Mouse (Mus musculus) T-helper 1 cell (primary cell): Measurements from ENCODE around the gene Sgcd.

Experiments used
- in situ Hi-C: fragments of 300-600 bp; cut with MboI, MseI; formaldehyde crosslinking; loops from one replicate; pipeline ENCODE4 v1.15.1; 2025; ENCODE audit warnings: high pct_unique_total_duplicates

Sgcd gene

DNA sequence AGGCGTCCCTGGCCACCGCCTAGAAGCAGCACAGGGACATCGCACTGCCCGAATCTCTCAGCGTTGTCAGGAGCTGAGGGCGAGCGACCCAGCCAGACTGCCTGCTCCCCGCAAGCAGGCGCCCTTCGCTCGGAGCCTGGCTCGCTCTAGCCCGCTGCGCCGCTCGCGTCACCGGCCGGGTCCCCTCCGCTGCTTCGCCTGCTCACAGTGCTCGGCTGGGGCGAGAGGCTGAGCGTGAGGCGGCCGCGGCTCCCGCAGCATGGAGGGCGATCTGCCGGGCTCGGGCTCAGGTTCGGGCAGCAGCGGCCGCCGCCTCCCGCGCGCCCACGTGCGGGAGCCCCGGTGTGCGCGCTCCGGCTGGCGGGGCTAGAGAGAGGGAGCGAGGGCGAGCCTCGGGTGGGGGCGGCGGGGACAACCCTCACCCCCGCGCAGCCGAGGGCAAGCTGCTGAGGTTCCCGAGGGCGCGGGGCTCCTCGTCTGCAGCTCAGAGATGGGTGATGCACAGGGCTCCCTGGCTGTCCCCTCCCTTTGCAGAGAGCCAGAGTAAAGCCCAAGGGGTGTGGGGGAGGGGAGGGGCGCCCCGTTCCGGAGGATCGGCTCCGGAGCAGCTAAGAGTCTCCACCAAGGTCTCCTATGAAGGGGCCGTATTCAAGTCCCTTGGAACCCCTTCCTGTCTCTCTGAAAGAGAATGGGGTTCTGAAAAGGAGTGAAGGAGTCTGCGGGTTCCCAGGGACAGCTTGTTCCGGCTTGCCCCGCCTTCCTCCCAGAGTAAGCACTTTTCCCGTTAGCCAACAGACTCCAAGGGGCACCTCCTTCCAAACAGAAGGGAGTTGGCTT, at the start of gene Sgcd:
TSS of gene Sgcd (minus strand) at position 273 of the 837 bp plus-strand sequence.
- in situ Hi-C loops, result no loop called here

DNA sequence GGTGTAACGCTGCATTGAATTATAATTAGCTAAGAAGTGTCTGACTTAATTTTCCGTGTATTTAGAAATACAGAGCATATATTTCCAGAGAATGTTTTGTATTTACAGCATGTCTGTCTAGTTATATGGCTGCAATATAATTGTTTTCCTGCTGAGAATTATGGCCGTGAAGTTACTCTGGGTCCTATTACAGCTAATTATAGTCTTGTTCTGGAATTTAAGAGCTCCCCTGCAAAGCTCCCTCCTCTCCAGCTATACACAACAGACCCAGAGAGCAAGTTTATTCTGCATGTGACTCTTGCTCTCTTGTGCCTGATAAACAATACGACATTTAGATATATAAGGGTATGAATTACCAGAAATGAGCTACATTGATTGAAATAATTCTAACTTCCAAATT, 49.3 kb upstream of the Sgcd start:
- in situ Hi-C loops, result no loop called here

DNA sequence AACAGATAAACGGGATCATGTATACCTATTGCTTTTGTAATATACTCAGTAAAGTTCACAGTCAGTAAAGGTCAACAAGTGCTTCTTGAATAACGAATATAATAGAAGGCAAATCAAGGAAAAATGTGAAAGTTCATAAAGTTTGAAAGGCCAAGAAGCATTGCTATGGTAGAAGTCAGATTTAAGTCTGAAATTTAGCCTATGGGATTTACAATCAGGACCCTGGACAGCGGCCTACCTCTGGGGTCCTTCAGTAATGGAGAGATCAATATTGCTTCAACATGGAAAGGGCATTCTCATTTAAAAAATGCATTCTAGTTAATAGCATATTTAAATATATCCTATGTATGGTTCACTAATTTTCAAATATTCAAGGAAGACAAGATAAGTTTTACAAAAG, 24.1 kb upstream of the Sgcd start:
- in situ Hi-C loops, result no loop called here

DNA sequence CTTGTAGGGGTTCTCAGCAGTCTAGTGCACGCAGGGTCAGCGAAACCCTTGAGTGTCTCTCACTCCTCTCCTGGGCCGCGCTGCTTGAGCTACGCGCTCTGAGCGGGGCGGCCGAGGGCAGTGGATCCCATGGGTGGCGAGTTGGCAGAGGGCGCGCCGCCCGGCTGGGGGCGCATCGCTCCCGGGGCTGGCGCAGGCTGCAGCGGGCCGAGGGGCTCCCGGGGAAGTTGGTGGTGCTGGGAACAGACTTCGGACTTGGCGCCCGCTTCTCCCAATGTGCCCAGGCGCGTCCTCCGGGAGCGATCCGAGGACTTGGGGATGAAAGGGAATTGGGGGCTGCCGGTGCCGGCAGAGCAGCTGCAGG, 454 bp downstream of the Sgcd start:
- in situ Hi-C loops, result no loop called here

DNA sequence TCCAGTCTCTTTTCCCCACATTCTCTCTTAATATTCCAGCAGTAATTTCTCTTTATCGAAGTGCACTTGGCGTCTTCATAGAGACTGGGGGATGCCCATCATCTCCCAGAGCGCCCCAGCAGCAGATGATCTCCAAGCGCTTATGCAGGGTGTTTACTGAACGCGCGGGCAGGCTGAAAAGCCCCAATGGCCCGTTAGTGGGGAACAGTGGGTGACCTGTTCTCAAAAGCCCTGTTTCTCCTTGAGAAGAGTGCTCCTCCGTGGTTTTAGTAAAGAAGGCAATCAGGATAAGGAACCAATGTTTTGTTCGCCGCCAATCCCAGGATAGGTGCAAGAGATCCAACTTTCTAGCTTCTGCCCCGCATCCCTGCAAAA, 889 bp downstream of the Sgcd start:
- in situ Hi-C loops, result no loop called here

DNA sequence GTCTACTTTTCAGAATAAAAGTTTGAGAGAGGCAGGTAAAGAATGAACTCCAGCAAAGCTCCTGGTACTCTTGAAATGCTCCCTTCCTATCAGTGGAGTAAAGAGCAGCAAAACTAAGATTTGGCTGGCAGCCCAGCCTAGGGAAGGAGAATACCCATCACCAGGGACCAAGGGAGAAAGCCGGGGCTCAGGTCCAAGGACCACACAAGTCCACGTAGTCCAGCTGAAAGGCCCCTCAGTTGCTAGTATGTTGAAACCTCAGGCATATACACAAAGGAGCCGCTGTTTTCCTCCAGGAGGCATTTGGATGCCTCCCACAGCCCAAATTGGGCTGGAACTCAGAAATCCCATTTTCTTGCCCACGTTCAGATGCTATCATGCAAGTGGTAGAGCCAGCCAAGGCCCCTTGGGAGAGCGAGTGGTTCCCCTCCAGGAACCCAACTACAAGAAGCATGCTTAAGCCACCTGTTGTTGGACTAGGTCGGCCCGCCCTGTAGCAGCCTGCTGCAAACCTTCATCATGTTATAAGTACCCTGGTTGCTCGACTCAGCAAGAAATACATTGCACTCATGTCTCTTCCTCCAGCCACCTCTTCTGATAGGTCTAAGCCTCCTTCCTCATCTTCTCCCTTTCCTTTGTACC, 1.4 kb downstream of the Sgcd start:
- in situ Hi-C loops, result no loop called here

DNA sequence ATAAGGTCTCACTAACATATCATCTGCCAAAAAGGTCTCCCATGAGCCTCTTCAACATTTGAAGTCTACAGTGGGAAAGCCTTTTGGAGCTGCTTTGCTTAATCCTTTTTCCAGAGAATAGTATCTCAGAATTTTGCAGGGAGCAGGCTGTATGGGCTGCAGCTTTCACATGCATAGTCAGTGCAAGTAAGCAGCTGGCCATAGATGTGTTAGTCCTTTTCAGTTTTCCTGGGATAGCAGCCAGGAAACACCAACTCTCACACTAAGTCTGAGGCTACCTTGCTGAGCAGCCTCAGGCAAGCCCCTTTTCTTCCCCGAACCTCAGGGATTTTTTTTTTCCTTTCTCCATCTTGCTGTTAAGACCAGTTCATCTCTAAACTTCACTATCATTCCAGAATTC, 6.6 kb downstream of the Sgcd start:
- in situ Hi-C loops, result no loop called here

DNA sequence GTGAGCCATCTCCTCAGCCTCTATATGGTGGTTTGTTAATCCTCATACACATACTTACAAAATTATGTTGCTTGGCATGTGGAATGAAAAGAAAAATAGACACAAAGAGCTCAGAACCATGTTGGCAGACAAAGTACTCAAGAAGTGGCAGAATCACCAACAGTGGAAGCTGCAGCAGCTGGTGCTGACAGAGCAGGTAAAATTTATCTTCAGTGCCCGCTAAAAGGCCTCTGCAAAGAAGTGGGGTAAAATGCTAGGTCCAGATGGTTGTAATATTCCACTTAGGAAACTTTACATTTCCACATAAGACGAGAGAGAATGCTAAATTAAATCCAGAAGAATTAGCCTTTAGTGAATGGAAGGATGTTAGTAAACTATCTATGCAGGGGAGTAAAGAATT, 7.7 kb downstream of the Sgcd start:
- in situ Hi-C loops, result no loop called here

DNA sequence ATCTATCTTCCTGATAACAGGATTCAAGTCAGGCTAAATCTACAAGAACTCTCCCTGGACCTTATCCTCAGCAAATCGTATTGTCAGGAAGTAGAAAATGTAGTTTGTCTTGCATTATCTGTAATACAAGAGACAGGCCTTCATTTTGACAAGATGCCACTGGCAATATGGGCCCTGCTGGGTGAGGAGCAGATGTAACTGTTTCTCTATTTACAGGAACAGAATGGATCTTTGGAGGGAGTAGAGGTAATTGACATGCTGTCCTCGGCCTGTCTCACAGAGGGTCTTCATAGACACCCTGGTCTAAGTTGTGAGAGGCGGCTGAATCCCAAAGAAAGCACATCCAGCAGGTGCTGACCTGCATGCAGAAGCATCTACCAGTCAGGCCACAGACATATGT, 35.5 kb downstream of the Sgcd start:
- in situ Hi-C loops, result no loop called here

DNA sequence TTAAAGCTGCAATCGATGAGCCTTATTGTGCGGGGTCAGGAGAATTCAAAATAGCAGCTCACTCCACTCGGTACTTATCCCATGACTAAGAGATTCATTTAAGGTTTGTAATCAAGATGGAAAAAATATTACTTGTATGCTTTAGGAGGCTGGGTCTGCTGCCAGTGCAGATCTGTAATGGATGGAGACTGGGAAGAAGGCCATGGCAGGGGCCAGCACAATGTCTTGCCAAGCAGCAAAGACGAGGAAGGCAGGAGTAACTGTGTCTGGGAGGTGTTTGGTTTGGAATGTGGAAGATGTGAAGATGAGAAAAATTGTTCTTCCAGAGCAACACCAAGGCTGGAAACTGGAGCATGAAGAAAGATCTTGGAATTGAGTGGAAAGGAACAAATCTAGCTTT, 36.4 kb downstream of the Sgcd start:
- in situ Hi-C loops, result no loop called here

DNA sequence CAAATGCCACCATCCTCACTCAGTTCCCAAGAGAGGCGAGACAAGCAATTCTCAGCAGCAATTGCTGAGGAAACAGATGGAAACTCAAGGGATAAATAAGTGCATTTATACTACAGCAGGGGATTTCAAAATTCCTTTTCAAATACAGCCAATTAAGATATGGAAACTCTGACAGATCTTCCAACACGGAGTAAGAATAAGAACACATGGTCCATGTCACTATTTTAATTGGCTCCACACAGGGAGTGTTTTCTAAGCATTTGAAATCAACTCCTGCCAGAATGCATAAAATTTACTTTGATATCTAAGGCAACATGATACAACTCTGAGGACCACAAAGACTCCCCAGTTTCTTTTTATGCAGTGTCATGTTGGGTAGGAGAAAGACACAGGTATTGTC, 49.0 kb downstream of the Sgcd start:
- in situ Hi-C loops, result no loop called here

DNA sequence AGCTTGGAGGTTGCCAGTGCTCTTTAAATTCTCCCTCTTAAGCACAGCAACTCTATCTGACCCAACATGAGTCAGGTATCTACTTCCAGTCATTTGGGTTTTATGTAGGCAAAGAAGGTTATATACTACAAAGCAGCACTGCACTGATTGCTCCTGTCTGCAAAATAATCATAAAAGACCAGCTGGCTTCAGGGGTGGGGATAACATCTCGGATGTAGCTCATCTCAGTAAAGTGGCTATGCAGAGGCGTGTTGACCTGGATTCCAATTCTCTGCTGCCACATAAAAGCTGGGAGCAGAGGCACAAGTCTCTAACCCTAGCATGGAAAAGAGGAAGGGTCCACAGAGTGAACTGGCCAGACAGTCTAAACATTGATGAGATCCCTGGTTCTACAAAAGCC, 71.2 kb downstream of the Sgcd start:
- in situ Hi-C loops, result no loop called here

DNA sequence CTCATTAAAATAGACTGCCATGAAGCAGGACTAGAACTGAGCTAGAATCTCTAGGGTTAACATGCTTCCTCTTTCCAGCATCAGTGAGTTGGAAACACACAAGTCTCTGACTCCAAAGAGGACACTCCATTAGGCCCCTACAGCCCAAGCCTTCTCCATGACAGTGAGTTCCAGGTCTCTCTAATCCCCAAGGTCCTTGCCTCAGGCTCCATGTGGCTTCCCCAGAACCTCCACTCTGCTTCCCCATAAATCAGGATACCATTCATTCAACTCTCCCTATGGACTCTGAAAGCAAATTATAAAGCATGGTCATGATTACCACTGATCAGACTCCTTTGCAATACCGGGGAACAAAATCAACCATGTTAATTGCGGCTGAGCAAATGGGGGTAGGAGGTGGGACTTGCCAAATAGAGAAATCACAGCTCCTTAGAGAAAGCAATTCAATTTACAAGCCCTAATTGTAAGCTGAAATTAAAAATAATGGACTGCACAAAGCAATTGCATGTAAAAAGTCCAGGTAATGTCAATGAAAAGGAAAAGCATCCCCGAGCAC, 97.1 kb downstream of the Sgcd start:
- in situ Hi-C loops, result no loop called here

DNA sequence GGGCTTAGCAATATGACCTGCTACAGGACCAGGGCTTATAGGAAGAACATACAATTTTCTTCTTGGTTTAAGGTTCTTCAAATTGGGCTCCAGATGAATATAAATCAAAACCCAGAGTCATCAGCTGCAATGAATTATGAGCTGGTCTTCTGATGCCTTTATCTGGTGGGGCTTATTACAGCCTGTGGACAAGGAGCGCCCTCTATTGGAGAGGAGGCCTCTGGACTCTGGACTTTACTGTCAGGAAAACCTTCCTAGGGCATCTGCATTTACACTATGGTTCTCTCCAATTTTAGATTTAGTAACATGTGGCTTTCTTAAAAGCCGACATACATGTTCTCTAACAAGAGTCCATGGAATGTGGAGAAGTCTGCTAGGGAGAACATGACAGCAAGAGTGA, 98.5 kb downstream of the Sgcd start:
- in situ Hi-C loops, result no loop called here

DNA sequence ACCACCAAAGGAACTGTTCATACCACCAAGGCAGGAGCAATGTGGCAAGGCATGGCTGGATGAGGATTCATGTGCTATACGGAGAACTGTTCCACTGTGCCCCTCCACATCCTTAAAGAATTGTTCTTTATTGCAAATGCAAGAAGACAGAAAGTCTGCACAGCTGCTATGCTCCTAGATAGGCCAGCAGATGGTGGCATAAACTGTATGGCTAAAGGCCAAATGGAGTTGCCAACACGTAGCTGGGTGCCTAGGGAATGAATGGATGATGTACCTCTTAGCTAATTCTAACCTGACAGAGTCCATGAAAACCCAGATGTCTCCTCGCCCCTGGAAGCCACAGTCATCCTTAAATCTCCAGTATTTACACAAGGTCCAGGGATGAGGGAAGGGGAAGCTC, 103.5 kb downstream of the Sgcd start:
- in situ Hi-C loops, result loop anchor here (10.0 kb wide), 1 partner anchor 61 kb away; no protein-coding TSS in a partner anchor

DNA sequence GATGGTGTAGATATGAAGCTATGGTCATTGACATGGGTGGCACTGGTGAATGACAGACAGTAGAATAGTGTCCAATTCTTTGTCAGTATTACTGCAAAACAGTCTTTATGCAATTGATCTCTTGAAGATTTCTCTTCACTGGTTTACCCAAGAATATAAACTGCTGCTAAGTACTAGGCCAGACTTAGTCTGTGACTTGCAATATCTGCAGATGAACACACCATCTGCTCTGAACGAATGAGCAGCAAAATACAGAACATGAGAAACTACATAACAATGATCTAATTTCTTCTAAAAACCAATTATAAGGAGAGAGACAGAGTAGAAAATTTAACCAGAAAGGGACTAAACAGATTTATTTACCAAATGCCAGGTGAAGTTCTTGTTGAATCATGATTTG, 105.2 kb downstream of the Sgcd start:
- in situ Hi-C loops, result loop anchor here (10.0 kb wide), 1 partner anchor 59 kb away; no protein-coding TSS in a partner anchor

DNA sequence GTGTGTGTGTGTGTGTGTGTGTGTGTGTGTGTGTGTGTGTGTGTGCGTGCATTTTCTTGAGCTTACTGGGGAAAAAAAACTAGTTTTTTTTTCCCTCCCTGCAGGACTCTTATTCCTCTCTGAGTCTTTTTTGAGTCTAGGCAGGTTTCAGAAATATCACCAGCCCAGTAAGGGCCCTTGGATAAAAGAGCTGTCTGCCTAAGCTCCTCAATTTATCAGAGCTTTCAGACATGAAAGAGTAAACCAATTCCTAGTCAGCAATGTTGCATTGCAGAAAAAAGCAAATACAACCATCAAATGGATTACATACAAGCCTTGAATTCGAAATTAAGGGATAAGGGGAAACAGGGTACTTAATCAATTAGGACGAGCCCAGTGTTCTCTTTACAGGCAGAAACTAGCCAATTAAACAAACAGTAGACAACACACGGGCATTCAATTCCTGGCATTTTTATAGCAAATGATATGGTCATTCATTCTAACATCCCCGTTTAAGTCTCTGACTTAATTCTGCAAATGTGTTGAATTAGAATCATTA, 112.1 kb downstream of the Sgcd start:
- in situ Hi-C loops, result no loop called here

DNA sequence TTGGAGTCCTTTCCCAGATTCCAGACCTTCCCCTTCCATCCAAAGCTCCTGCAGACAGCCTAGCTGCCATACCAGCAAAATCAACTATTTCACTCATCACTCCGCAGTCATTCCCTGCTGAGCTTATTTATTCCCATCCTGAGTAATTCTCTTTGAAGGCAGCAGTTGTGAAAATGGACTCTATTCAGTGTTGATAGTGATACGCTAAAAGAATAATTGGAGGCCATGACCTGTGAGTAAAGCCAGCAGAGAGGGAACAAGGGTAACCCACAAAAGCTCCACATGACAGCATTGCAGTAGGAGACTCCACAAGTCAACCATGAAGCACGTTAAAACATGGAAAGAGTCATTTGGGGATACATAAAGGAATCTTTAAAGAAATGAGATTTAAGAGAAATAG, 142.9 kb downstream of the Sgcd start:
- in situ Hi-C loops, result no loop called here

DNA sequence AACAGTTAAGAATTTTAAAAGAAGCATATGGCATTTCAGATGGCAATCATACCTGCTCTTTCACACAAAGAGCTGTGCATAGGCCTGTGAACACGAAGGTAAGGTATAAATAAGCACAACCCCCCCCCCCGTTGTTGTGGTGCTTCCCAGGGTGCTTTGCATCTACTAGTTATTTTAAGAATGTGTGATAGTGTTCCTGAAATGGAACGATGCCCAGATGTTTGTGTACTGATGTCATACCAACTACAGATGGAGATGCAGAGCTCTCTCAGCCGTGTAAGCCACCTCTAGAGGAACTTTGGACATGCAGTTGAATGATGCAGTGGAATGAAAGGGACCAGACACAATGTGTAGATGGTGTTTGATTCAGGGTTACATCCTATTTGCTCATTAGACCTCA, 155.5 kb downstream of the Sgcd start:
- in situ Hi-C loops, result no loop called here

DNA sequence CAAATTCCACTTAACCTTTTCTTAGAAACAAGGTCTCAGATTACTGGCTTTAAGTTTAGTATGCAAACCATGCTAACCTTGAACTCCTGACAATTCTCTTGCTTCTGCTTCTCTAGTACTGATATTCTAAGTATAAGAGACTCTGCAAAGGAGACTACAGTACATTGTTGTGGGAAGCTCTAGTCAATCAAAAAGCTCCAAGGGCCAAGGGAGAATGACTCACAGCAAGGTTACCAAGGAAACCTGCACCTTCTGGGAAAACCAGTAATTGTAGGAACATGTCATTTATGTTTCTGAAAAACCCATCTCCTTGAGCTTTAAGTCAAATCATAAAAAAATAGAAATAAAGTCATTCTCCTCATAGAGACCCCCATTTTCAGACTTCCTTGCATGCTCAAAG, 178.5 kb downstream of the Sgcd start:
- in situ Hi-C loops, result no loop called here

DNA sequence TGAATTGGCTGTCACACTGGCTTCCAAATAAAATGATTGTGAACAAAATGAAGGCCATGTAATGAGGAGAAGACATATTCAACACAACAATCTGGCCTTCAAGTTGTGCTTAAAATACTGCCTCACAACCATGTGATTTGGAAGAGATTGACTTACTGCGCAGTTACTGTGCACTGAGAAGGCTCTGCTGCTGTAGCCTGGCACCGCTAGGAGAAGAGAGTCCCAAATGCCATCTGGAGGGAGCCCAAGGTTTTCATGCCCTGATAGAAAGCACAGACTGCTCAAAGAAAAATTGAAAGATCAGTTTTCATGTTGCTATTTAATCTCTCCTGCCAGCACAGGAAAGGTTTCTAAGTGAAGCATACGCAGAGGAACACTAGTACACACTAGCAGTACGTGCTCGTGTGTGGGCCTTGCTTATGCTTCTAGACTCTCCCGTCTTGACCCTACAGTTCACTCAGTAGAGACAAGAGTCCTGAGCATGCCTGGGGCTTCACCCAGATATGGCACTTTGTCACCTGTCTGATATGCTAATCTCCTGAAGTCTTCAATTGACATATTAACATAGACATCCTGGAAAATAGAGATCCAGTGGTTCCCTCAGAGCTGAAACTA, 184.6 kb downstream of the Sgcd start:
- in situ Hi-C loops, result no loop called here

DNA sequence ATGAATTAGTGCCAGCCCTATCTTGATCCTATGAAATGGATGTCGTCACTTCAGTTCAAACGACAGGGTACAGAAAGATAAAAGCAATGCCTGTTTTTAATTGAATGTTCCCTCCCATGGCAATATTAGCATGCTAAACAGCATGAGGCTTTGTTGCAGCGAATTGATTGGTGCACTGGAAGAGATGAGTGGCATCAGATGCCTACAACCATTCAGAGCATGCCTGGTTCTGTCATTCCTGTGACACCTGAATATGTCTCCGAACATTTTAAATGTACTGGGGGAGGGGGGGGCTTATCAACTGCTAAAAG, 210.9 kb downstream of the Sgcd start:
- in situ Hi-C loops, result no loop called here
